In genomic region chr4:129625029-129625370, GRCm38 (mm10) we compare ENCODE assay signal across 8 mouse cellular contexts. TPM values are rescaled to one million over a fixed set of nuclear protein-coding genes. Genes with fewer than 3 reads are reported as not detected.
DNase-seq lines count a peak whose midpoint lies in the region; ATAC-seq and TF ChIP-seq lines count a peak whose summit lies in the region.

No protein-coding gene starts in this region.

- DNase-seq in B cell, adult 2 months = peak; percentile 83 to 84
- DNase-seq in heart, postnatal 4 days = peak; percentile 56
- peak; percentile 60 to 74 for DNase-seq in layer of hippocampus, postnatal 14 days (ENCODE audit: low spot score in 2 of 2)
- DNase-seq in lung, postnatal 14 days = peak; percentile 61
- DNase-seq in retina, embryonic 14.5 days (ENCODE audit: low spot score) = peak; percentile 22
- DNase-seq in urinary bladder, postnatal 10 days (ENCODE audit: low spot score) = no peak

- no peak for TF ChIP-seq POLR2A in bone marrow macrophage, adult 2 months (IDR thresholded peaks at IDR 0.05; ENCODE audit: borderline replicate concordance, low read depth, low read length)

- H3K4me3 ChIP-seq in bone marrow macrophage, adult 2 months (ENCODE audit: insufficient read depth, low read length) = peak overlapping the region; percentile 40

- H3K27ac ChIP-seq in bone marrow macrophage, adult 2 months (ENCODE audit: insufficient read depth, low read depth, low read length) = peak overlapping the region; percentile 82

- peaks cover 21% of the 10 kb centered on the region for H3K4me1 ChIP-seq in bone marrow macrophage, adult 2 months (ENCODE audit: control insufficient read depth, insufficient read depth, low read length)

- TF ChIP-seq CTCF in bone marrow macrophage, adult 2 months (IDR thresholded peaks at IDR 0.05; ENCODE audit: low read depth, low read length) = no peak

- ATAC-seq in erythroblast, adult 5-6 weeks (replicated peaks; ENCODE audit: low FRiP score, poor library complexity, severe bottlenecking) = peak; percentile 22; the same call in 1 of the 2 replicates

RNA-seq across cellular contexts. Expression of gene Ccdc28b, which starts 1.3 kb away (rescaled TPM):
- polyA plus RNA-seq in bone marrow macrophage, adult 2 months (2012; ENCODE audit: insufficient read depth, insufficient read length, missing spikeins) = 39.0 and 42.3 TPM in 2 replicates
- total RNA-seq in erythroblast, adult 5-6 weeks (2015; ENCODE audit: low replicate concordance) = 2.1 and 22.4 TPM in 2 replicates
- 5.2 and 11.7 TPM in 2 replicates for total RNA-seq in erythroblast, adult 5-6 weeks (2017; ENCODE audit: low replicate concordance)
- 10 to 100 TPM; 30.9 to 33.3 TPM for total RNA-seq in heart, postnatal 4 days (2021)
- total RNA-seq in layer of hippocampus, postnatal 14 days (2021) = 100 to 1,000 TPM; 102 to 116 TPM

RNA-seq across cellular contexts. Expression of gene Iqcc, which starts 6.1 kb away (rescaled TPM):
- 13.6 and 14.0 TPM in 2 replicates for polyA plus RNA-seq in bone marrow macrophage, adult 2 months (2012; ENCODE audit: insufficient read depth, insufficient read length, missing spikeins)
- 1.7 and 2.7 TPM in 2 replicates for total RNA-seq in erythroblast, adult 5-6 weeks (2015; ENCODE audit: low replicate concordance)
- 0.98 and 2.6 TPM in 2 replicates for total RNA-seq in erythroblast, adult 5-6 weeks (2017; ENCODE audit: low replicate concordance)
- total RNA-seq in heart, postnatal 4 days (2021) = 10 to 100 TPM in 1 of 2 experiments, 1 to 10 TPM in 1; 9.3 to 14.3 TPM
- 10 to 100 TPM; 31.3 to 35.7 TPM for total RNA-seq in layer of hippocampus, postnatal 14 days (2021)

RNA-seq across cellular contexts. Expression of gene Dcdc2b, which starts 10.9 kb away (rescaled TPM):
- polyA plus RNA-seq in bone marrow macrophage, adult 2 months (2012; ENCODE audit: insufficient read depth, insufficient read length, missing spikeins) = 1.8 and 2.3 TPM in 2 replicates
- total RNA-seq in erythroblast, adult 5-6 weeks (2015; ENCODE audit: low replicate concordance) = not detected in 2 replicates
- total RNA-seq in erythroblast, adult 5-6 weeks (2017; ENCODE audit: low replicate concordance) = not detected in 2 replicates
- total RNA-seq in heart, postnatal 4 days (2021) = under 1 TPM; 0.27 to 0.76 TPM
- 1 to 10 TPM; 3.4 to 4.4 TPM for total RNA-seq in layer of hippocampus, postnatal 14 days (2021)

RNA-seq across cellular contexts. Expression of gene Txlna, which starts 15.9 kb away (rescaled TPM):
- 39.8 and 45.7 TPM in 2 replicates for polyA plus RNA-seq in bone marrow macrophage, adult 2 months (2012; ENCODE audit: insufficient read depth, insufficient read length, missing spikeins)
- total RNA-seq in erythroblast, adult 5-6 weeks (2015; ENCODE audit: low replicate concordance) = 6.7 and 10.0 TPM in 2 replicates
- 11.3 and 20.8 TPM in 2 replicates for total RNA-seq in erythroblast, adult 5-6 weeks (2017; ENCODE audit: low replicate concordance)
- 10 to 100 TPM; 40.0 to 41.9 TPM for total RNA-seq in heart, postnatal 4 days (2021)
- total RNA-seq in layer of hippocampus, postnatal 14 days (2021) = 10 to 100 TPM; 39.8 to 46.9 TPM

RNA-seq across cellular contexts. Expression of gene Tmem234, which starts 24.5 kb away (rescaled TPM):
- 137 and 140 TPM in 2 replicates for polyA plus RNA-seq in bone marrow macrophage, adult 2 months (2012; ENCODE audit: insufficient read depth, insufficient read length, missing spikeins)
- total RNA-seq in erythroblast, adult 5-6 weeks (2015; ENCODE audit: low replicate concordance) = 37.9 and 60.8 TPM in 2 replicates
- 82.2 and 119 TPM in 2 replicates for total RNA-seq in erythroblast, adult 5-6 weeks (2017; ENCODE audit: low replicate concordance)
- total RNA-seq in heart, postnatal 4 days (2021) = 10 to 100 TPM; 64.8 to 72.1 TPM
- 10 to 100 TPM; 86.1 to 90.9 TPM for total RNA-seq in layer of hippocampus, postnatal 14 days (2021)
